Mouse (Mus musculus) right cerebral cortex, postnatal 36 days (tissue): ENCODE measurements around the gene Prune2.
A peak's percentile ranks its signal among the peaks of the same experiment; 100 is the strongest.

Source experiments
- DNase-seq, 2 experiments: peaks; one replicate each; pipeline ENCODE4 v3.0.0; 2022; ENCODE audit warnings: low spot score in 2 of 2, mixed read lengths in 1 of 2

Prune2 gene

DNA sequence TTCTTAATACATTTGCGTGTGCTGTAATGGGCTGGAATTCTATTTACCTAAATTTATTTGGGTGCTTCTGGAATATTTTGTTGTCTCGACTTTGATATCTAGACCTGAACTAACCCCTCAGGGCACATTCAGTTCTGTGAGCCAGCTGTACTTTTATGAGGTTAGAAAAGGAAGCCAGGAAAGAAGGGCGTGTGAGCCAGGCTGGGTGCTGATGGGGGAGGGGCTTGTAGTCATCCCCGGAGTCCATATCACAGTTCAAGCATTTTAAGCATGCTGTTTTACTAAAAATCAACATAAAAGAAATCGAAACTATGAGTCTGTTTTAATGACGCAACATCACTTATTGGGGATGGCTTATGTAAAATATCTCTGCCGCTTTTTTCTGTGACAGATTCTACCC is 42.0 kb downstream of the Prune2 start:
- DNase-seq, result no peak

DNA sequence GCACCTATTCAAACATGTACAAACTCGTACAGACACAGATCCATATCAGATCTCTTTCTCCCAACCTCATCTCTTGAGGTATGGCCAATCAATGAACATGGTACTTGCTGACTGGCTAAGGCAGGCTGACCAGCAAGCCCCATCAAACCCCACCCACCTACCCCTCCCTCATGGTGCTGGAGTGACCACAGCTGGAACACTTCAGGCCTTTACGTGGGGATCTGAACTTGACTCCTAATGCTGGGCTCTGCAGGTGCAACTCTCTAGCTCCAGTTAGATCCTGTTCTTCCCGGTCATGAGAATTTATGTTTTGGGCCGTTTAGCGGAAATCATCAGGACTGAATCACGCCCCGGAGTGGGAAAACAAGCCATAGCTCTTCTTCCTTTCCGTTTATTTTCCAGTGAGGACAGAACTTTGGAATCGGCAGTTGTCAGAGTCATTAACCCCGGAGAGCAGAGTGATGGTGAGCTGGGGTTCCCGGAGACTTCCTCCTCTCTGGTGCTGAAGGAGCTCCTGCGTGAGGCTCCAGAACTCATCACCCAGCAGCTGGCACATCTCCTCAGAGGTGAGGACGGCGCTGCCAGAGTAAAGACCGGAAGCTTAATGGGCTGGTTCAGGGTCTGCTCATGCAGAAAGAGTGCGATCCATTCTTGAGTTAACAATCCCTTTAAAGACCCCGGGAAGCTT is 50.4 kb downstream of the Prune2 start:
- DNase-seq, result no peak

DNA sequence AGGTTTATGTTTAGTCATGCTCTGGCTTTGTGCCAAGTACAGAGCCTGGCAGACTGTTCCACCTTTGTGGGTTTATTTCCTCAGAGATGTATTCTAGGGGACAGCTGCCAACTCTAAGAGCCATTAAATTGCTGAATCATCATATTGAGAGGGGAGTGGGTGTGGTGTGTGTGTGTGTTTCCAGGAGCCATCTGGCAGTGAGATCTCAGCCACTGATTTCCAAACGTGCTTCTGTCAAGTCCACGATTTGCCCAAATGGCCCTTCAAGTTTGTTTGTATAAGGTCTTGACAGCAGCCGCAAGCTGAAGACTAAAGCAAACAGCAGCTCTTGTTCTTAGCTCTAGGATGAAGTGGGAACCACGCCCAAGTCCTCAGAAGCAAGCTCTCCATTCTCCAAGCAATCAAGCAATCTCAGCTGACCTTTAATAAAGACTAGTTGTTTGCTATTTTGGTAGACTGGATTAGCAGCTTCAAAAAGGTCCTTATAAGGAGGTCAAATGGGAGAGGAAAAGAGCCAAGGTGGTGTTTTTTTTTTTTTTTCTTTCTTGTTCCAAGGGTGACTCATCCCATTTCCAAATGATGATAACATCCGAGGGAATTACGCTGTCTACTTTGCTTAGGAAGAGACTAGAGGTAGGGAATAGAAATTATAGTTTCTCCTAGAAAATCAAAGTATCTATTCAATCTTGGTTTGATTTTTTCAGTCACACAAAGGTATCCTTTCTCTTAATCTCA is 55.5 kb downstream of the Prune2 start:
- peak; percentile 14 to 20 for DNase-seq

DNA sequence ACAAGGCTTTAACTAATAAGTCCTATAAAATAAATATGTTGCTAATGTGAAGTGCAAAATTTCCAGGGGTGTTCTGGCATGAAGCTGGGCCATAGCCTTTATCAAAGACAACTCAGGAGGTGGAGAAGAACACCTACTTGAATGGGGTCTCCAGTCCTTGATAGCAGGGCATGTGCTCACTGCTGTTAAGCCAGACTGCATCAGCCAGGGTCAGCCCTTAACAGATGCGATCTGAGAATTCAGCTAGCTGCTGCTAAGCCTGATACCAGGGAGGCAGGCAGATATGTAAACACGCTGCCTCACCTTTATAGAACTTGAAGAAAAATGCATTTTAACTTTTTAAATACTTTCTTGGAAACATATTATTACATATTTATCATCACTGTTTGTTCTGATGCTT is 57.2 kb downstream of the Prune2 start:
- DNase-seq, result no peak

DNA sequence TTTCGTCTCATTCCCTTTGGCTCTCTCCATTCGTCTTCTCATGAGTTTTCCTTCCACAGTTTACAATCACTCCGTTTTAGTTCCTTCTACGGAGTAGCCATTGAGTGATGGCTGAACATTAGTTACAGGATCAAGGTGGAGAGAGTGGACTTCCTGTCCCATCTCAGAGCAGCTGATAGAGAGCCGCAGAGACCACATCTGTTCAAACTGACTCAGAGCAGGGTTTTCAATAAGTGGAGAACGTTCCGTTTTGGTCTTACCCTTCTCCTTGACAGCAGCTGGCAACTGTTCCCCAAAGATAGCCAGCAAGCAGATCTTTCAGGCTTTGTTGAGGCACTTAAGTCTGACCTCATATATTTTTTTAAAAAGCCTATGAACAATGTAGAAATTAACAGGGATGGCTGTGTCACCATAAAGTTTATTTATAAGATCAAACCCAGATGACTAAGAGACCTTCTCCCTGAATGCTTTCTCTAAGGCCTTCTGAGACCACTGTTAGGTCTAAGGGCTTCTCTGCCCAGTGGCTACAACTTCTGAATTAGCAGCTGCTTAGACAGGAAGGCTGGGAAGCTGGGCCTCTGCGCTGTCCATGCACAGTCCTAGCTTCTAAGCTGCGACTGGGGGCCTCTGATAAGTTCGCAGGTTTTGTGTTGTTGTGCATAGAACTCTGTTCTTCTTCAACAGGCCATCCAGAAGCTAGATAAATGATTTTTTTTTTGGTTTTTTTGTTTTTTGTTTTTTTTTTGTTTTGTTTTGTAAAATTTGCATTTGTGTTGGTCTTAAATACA is 58.6 kb downstream of the Prune2 start:
- no peak for DNase-seq

DNA sequence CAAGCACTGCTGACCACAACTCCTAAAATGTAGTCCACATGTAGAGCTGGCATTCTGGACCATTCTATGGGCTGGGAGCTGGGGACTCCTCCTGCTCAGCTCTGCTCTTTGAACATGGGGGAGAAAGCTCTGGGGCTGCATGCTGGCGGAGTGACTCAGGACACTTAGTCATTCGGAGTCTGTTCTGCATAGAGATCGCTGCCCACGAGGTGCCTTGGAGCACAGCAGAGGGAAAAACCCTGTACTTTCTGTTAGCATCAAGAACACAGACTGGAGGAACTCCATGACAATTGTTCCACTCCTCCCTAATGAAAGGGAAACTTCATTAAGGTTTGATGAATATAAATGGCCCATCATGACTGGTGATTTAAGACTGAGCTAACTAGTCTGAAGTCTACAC is 68.8 kb downstream of the Prune2 start:
- DNase-seq, result peak in 1 of 2 experiments; percentile 3

DNA sequence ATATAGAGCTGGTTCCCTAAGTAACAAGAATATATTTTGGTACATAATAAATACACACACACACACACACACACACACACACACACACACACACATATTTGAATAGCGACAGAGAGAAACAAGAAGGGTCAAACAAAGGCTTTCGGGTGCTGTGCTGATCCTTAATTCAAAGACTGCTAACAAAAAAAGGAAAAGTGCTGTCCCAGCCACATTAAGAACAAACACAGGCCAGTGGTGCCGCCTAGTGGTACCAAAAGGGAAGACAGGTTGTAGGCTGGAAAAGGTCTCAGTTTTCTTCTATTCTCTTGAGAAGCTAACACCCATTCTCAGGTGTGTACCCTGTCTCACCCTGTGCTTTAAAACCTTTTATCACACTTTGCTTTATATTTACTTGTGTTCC is 74.4 kb downstream of the Prune2 start:
- DNase-seq, result peak; percentile 12 to 13

DNA sequence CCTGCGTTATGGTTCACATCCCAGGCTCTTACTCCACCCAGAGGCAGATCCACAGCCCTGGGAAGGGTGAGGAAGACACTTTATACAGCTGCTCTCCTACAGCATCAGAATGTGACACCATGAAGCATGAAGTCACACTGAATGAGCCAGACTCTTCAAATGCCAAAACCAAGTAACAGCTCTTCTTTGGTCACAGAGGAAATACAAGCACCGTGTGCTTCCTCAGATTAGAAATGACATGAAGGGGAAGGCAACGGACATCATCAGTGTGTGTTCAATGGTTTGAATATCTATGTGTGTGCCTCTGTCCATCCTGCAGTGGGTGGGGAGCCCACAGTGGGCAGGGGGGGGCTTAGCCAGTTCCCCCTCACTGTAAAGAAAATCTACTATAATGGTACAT is 76.4 kb downstream of the Prune2 start:
- DNase-seq, result no peak

DNA sequence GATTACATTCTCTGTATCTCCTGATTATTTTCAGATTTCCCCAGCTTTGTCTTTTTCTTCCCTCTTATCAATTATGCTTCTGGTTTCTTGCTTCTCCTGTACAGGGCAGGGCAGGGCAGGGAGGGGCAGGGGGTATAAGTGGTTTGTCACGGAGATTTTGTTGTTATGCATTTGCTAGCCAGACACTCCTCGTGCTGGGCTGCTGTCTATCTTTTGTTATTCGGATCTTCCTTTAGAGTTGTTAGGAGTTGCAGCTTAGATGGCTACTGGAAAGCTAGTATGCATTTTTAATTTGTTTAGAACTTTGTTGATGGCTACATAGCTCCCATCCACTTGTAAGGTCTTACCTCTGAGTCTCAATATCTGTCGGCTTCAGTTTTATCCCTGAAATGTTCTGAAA is 91.0 kb downstream of the Prune2 start:
- no peak for DNase-seq

DNA sequence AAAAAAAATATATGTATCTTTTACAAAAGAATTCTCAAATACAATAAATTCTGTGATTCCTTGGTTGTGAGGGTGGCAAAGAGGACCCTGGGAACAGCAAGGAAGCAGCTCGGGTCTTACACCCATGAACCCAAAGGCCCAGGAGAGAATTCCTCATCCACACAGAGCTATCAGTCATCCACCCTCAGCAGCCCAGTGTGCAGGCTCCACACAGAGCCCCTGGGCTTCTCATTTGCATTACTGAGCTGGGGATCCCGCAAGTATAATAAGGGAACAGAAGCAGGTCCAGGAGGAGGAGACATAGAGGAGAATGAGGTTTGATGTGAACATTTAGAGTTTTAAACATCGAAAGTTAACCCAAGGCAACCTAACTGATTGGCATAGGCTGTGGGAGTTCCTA is 100.0 kb downstream of the Prune2 start:
- DNase-seq, result no peak

DNA sequence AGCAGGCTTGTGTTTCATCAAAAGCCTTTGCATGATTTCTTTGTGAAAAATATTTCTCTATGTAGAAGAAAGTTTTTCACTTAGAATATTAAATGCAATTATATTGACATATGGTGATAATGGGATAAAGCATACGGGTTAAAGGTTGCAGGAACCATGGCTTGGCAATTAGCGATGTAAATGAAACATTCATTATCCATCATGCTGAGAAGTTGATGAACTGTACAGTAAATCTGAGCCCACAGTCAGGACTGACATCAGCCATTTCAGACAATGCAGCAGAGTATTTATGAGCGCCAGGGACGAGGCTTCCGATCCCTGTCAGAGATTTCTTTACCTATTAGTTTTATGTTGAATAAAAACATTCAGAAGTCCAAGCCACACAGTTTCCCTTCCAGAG is 104.2 kb downstream of the Prune2 start:
- no peak for DNase-seq

DNA sequence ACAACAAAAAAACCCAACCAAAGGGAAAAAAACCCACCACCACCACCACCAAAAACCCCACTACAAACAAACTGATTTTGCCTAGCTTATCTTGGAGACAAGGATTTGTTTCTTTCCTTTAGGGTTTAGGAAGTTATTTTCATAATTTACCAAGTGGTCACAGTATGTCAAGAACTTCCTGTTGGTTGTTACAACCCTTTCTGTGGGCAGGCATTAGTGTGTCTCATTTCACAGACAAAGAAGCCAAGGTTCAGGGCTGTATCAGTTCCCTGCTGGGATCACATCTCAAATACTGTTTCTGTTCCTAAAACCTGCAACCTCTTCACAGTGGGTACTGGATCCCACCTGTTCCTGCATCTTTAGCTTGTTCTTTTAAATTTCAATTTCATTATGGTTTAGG is 108.5 kb downstream of the Prune2 start:
- no peak for DNase-seq

DNA sequence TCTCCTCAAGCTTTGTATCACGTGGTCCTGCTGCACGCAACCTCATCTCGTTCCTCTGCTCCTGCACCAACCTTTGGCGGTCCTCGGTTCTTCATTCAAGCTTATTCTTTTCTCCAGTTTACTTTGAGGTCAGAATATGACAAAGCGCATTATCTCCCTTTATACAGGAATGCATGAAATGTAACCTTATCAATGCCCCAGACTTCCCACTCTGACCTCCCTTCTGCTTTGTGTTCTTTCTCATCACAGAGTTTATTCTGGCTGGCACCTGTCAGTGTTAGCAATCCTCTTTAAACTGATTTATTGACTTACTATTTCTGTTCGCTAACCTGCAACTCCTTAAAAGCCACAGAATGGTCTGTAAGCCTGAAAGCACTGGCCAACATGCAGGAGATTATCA is 113.1 kb downstream of the Prune2 start:
- DNase-seq, result no peak

DNA sequence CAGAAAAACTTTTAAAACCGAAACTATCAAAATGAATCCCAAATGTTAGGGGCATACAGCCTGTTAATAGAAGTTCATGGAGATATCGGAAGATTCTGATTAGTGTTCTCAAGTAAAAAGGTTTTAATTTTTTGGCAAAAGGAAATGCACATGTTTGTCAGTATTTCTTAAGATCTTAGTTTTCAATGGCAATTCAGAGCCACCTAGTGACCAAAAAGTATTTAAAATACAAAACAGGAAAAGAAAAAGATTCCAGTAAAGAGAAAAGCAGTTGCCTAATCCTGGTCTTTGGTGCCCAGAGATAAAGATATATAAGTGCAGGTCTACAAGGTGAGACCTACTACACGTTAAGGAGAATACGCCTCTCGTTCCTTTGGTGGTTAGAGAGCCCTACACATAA is 115.3 kb downstream of the Prune2 start:
- no peak for DNase-seq

DNA sequence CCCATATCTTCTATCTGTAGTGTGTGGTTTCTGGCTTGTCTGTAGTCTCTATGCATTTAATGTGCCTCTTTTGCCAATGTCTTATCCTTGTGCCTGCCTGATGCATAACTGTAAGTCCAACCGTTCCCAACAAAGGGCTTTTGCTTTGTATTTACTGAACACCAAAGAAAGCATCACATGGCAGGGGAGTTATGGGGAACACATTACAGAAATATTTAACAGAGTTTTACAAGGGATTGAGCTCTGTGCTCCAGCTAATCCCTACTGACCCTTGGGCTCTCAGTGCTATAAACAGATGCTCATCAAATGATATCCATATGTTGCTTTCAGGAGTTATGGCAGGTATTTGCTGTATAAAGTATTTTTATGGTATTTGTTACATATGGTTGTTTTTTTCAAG is 116.3 kb downstream of the Prune2 start:
- no peak for DNase-seq

DNA sequence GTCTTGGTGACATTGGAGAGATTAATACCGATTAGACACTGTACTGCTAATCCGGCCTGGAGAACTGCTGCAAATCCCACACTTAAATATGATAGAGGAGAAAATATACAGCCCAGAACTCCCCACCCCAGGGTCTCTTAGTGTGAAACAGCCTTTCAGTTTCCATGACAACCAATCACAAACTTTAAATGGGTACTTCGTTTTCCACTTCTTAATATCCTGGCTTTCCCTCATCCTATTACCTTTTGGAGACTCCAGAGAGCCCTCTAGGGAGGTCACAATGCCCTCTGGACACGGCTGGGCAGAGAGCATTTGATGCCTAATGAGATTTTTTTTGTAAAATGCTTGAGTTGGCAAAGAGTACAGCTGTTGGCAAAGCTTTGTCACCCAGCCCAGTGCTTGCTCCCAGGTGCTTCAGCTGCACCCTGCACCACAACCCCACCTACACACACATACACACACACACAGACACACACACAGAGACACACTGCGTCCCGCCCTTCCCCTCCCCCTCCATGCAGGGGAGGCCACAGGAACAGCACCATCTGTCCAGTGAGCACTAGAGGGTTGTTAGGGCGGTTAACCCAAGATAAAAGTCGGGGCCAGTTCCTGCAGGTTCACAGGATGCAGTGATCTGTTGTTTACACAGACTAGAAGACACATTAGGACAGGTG is 122.9 kb downstream of the Prune2 start:
- no peak for DNase-seq

DNA sequence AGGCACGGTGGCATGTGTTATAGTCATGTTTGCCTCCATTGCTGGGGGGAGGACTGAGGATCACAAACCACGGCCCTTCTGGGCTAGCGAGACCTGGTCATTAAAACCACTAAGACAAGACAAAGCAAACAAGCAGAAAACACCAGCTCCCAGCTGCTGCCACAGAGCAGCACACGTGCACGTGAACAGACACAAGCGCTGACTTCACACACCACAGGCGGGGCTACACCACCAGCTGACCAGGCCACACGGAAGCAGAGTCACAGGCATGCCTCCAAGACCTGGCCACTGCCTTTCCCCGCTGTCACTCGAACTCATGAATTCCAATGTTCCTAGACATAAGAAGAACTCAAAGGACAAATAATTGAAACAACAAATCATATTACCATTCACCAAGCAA is 125.5 kb downstream of the Prune2 start:
- DNase-seq, result no peak

DNA sequence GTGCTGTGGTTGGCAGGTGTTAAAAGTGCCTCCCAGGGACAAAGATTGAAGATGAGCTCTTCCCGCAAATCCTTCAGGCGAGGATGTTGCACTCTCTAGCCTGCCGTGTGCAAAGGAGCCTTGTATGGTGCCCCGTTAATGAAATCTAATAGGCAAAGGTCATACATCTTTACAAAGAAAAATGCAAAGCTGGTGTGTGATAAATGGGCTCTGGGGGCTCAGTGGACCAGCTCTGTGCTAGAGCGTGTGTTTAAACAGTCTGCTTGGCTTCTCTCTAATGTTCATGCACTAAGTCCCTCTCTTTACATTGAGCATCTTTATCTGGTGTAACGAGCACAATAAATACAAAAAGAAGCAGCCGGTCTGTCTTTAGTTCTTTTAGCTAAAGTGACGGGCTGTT is 138.1 kb downstream of the Prune2 start:
- no peak for DNase-seq

DNA sequence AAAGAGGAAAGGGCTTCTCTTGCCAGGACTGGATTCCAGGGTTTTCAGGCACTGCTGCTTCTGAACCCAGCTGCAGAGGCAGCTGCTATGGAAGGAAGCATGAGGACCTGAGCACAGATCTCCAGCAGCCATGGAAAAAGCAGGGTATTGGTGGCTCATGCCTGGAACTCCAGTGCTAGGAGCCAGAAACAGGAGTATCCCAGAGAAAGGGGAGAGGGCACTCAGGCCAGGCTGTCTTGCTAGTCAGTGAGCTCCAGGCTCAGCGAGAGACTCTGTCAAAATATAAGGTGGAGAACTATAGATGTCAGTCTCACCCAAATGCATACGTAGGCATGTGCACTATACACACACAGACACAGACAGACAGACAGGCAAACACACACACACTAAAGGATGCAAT is 140.4 kb downstream of the Prune2 start:
- no peak for DNase-seq

DNA sequence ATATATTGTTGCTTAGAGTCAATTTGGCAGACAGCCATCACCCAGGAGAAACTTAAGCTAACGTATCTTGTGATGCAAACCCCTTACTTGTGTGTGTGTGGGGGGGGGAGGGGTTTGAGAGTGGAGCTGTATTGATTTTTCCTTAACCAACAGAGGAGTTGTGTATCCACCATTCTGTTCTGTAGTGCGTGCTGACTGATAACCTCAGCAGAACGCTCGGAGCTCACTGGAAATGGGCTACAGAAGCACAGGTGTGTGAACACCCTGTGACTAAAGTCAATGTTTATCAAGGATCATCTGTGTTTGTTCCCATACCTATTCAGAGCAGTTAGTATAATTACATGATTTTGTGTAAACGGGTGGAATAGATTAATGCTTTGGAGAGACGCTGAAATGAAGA is 141.3 kb downstream of the Prune2 start:
- no peak for DNase-seq

DNA sequence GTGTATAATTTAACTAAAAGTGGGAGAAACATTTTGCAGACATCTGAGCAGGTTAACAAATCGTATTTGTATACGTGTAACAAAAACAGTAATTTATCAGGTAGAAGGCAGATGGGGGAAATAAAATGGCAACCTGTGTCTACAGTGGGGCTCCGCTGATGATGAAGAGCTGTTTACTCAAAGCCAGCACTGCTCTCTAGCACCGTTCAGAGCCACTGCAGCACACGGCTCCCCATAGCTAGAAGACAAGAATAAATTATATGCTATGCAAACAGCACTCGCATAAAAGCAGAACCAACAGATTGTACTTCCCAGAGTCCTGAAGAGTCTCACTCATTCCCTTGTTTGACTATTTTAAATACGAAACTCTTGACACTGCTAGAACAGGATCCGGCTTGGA is 152.9 kb downstream of the Prune2 start:
- DNase-seq, result no peak

DNA sequence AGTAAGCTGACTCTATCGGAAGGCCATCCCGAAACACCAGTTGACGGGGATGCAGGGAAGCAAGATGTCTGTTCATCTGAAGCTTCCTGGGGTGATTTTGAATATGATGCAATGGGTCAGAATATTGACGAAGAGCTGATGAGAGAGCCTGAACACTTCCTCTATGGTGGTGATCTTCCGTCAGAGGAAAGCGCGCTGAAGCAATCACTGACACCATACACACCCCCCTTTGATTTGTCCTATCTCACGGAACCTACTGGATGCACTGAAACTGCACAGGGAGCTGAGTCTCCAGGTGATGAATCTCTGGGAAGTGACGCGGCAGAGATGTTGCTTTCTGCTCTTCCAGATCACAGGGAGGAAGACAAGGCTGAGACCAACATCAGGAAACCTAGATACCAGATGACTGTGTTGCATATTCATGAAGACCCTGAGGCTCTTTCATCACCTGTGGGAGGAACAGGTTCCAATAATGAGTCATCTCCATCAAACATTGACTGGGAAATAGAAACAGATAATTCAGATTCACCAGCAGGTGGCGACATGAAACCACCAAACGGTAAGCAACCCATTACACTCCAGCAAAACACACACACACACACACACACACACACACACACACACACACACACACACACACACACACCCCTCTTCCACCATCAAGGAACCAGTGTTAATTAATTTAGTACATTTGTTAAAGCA is 168.3 kb downstream of the Prune2 start:
- peak; percentile 19 to 21 for DNase-seq
